Mouse (Mus musculus) CD8-positive naive resting alpha-beta T cell, adult 2 months (primary cell): ENCODE measurements around the gene Limk1.

Source experiments
- DNase-seq, 2 experiments: peaks; one replicate each; pipeline ENCODE4 v3.0.0; 2022; ENCODE audit warnings: low read depth in 2 of 2, low spot score in 2 of 2

The Limk1 gene

DNA sequence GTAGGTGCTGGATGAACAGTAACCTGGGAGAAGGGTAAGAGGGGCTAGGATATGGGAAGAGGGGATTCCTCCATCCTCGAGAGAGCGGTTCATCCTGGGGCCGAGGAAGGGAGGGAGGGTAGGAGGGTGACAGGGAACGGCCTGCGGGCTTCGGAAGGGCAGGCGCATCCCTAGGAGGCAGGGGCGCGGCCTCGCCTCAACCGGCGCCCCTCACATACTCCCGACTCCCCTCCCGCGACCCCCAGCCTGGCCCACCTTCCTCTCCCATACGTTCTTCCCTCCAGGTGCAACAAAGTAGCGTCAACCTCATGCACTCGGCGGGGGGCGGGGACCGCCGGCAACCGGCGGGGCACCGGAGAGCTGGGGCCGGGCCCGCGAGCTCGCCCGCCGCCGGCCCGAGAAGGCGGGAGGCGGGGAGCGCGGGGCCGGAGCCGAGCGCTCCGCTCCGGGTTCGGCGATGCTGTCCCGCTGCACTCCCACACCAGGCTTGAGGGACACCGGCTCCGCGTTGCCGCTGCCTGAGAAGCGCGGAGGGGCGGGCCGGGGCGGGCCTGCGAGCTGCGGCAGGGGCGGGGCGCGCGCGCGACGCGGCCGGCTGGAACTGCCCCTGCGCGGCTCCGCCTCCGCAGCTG is at the start of gene Limk1:
TSS of gene Limk1 (minus strand) at position 513 of the 632 bp plus-strand sequence.
- no peak for DNase-seq

DNA sequence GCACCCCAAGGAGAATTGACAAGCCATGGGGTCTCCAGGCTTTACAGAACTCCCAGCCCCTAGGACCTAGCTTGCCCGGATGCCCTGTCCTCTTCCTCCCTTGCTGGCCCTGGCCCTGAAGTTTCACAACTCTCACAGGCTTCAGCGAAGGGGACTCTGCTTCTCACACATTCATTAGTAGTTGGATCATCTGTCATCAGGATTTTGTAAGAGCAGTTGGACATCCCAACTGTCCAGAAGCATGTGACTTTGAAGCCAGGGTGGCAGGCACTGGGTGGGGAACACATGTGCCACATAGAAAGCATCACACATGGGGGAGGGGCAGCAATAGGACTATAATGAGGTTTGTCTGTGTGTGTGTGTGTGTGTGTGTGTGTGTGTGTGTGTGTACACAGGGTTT is 46.5 kb upstream of the Limk1 start:
- DNase-seq: no peak

DNA sequence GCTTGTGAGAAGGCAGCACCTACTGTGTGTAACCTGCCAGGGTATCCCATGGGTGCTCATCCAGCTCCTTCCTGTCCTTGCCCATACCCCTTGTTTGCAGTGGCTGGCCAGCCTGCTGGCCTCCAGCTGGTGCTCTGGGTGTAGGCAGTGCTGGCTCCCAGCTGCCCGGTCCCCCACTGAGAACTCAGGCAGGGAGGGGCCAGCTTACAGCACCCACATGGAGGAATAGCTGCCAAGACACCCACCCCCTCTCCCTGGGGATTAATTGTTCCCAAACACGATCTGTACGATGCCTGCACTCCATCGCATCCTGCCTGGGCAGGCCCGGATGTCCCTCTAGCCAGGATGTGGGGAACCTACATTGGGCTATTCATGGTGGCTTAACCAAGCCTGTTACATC is 45.7 kb upstream of the Limk1 start:
- no peak for DNase-seq

DNA sequence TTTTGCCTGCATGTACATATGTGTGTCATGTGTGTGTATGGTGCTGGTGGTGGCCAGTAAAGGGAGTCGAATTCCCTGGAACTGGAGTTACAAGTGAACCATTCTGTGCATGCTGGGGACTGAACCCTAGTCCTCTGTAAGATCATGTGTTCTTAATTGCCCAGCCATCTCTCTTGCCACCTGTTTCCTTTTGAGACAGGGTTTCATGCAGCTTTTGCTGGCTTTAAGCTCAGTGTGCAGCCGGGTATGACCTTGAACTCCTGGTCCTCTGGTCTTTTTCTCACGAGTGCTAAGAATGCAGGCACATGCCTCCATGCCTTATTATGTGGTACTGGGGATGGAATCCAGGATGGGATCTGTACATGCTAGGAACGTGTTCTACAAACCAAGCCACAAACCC is 44.8 kb upstream of the Limk1 start:
- DNase-seq: no peak

DNA sequence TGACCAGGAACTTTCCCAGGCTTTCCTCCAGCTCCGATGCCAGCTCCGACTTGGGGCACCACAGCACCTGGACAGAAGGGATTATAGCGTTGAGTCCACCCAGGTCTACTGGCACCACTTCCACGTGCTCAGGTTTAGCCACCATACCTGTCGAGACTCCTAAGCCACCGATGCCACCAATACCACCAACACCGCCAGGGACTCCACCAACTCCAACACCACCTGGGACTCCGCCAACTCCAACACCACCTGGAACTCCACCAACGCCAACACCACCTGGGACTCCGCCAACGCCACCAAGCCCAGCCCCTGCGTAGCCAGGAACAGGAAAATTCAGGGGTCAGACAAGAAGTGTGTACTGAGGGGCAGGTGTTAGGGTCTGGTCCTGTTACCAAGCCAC is 40.7 kb upstream of the Limk1 start:
- no peak for DNase-seq

DNA sequence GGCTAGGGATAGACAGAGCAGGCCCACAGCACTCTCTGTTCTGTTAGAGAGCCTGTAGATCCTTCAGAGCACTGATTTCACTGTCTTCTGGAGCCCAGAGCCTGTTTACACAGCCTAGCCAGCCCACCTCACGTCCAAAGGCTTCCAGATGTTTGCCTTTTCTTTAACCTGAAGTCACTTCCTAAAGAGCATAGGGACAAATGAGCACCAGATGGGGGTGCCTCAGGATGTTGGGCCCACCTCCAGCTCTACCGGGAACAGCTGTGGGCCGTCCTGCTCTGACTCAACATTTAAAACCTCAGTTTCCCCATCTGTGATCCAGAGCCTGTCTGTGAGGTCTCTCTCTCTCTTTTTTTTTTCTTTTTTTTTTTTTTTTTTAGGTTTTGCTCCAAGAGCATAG is 40.1 kb upstream of the Limk1 start:
- DNase-seq: no peak

DNA sequence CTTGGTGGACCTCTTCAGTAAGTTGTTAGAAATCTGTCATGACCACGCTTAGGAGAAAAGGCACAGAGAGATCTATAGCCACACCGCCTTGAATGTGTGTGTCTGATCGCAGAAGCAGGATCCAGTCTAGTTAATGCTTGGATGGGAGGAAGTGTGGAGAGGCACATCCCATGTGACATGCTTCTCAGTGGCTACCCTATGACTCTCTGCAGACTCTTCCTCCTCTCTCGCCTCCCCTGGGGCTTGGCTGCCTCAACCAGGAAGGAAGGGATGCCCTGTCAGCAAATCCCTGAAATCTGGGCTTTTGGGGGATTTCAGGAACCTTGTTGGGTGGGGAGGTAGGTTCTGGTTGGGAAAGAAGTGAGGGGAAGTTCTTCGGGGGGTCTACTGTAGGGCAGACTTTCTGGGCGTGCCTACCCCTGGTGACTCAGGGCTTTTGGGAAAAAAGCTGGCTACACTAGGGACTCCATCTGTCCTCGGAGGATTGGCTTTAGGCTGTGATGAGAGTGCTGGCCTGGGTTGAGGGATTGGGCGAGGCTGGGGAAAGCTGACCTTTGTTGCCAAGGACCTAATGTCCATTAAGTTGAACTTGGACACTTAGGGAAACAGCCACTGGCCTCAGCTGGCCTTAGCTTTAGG is 38.7 kb upstream of the Limk1 start:
- no peak for DNase-seq

DNA sequence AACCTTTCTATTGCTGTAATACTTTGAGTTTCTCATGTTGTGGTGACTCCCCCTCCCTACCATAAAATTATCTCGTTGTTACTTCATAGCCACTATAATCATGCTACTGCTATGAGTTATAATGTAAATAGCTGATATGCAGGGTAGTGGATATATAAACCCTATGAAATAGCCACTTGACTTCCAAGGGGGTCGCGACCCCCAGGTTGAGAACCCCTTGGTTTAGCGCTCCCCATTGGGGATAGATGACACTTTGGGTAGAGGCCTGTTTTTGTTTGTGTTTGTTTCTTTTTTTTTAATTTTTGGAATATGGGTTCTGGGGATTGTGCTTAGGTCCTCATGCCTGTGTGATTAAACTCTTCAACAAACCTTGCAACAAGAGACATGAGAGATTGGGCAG is 36.9 kb upstream of the Limk1 start:
- no peak for DNase-seq

DNA sequence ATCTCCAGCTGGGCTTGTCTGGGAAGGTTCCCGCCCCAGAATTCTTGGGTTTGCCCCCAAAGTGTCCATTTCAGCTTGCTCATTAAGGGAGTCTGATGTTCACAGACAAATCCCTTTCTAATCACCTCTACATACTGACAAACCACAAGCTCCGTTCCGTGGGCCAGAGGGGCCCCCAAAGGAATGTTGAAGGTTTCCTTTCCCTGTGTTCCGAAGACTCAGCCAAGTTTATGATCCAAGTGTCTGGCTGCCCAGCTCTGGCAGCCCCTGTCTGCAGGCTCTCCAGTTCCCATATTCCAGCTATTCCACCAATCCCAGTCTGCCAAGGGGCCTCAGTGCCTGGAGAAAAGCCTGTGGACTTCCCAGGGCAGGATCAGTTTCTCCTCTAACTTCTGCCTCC is 31.7 kb upstream of the Limk1 start:
- no peak for DNase-seq

DNA sequence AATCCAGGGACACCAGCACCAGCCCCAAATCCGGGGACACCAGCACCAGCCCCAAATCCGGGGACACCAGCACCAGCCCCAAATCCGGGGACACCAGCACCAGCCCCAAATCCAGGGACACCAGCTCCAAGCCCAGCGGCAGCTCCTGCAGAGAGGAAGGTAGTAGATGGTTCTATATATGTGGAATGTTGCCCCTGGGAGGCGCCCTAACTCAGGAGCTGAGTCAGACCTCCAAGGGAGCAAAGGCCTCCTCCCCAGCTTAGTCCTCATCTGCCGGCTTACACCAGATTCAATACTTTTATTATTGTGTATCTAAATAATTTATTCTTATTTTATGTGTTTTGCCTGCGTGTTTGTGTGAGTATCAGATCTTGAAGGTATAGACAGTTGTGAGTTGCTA is 22.7 kb upstream of the Limk1 start:
- no peak for DNase-seq

DNA sequence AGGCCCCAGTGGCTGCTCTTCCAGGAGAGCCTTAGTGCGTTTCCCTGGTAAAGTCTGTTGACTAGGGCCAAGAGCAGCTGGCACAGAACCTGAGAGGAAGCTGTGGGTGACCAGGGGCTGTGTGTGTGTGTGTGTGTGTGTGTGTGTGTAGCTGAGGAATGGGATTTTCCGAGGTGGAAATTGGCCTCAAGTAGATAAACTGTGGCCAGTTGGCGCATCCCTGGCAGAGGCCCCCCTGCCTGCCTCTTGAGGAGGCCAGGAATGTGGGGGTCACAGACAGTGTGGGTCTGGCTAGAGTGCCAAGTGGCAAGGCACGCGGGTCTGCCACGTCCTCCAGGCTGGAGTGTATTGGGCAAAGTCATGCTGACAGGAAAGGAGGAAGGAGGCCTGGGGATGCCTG is 20.9 kb upstream of the Limk1 start:
- no peak for DNase-seq

DNA sequence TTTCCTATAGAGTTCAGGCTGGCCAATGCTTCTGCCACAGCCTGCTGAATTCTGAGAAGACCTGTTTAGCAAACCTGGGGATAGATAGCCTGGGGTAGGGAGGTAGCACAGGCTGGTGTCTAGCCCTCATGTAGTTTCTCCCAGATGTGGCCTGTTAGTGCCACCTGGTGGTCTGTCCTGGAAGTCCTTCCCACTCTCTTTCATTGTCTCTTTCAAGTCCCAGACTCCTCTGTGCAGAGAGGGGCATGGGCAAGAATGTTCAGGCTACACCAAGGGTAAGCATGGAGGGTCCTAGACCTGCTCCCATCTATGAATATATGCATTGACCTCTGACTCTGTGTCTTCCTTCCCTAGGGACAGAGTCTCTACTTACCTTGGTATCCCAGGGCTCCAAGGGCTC is 15.8 kb upstream of the Limk1 start:
- peak; percentile 74 to 86 for DNase-seq

DNA sequence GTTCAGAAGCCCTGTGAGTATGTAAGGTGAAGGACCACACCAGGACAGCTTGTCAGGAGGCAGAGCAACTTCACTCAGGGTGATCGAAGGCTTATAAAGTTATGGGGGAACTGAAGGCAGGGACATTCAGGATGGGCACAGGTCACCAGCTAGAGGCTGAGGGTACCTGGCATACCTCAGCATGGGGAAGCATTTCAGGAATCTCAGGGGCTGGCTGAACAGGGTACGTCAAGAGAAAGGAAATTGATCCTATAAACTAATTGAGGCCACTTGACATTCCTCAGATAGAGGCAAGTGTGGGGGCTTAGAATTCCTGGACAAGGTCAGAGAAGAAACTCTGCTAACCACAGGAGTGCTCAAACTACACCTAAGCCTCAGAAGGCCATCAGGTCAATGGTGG is 7.1 kb upstream of the Limk1 start:
- no peak for DNase-seq

DNA sequence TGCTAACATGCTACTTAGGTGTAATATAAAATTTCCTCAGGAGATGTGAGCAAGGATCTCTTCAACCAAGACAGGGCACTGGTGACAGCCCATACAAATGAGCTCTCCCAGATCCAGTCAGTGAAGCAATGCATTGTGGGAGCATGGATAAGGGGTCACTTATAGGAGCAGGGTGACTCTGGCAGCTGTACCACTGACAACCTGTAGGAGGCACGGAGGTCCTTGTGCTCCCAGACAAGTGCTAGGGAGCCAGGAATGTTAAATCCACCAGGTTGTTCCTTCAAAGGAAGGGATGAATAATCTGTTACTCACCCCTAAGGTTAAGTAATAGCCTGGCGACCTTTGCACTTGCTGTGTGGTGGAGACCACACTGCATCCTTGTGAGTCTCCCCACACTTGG is 6.7 kb upstream of the Limk1 start:
- no peak for DNase-seq

DNA sequence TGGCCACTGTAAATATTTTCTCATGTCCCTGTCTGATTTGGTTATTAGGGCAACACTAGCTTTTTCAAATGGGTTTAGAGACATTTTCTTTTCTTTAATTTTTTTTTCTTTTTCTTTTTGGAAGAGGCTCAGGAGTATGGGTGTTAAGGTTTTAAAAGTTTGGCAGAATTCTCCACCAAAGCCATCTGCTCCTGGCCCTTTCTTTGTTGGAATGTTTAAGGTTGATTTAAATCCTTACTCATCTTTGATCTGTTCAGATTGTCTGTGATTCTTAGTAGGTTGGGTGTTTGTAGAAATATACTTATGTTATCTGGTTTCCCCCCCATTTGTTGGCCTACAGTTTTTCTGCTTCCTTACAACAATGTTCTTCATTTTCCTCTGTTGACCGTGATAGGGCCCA is 4.3 kb upstream of the Limk1 start:
- no peak for DNase-seq

DNA sequence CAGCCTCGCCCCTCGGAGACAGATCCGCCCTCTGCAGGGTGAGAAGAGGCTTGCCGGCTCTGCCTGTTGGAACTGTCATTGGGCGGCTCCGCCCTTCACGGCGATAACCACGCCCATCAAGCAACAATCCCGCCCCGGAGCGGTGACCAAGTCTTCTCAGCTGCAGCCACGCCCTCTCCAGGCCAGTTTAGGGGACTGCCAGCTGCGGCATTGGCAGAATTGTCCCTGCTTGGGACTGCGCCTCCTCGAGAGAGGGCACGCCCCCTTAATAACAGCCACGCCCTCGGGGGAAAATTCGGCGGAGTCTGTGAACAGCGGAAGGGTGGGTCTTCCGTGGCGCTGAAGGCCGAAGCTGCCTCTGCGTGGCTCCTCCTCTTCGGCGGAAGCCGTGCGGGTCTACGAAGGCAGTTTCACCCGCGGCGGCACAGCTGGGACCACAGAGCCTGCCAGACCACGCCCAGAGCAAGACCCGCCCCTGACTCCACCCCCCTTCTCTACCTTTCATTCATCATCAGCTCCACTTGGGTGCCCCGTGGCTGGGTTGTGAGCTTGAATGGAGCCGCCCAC is 403 bp upstream of the Limk1 start:
- peak; percentile 99 for DNase-seq

DNA sequence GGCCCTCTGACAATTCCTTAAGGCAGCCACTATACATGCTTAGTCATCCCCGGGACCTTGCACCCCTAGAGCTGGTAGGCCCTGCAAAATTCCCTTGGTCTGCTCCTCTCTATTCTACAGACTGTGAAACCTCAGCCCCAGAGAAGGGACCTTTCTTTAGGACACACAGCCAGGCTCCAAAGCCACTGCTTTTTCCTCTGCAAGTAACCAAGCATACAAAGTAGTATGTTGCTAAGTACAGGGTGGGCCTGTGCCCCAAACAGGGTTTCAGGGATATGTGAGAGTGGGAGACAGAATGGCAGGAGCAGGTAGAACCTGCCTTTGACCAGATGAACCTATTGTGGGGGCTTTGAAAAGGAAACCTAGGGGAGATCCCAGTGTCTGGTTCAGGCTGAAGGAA is 1.2 kb downstream of the Limk1 start:
- DNase-seq: no peak

DNA sequence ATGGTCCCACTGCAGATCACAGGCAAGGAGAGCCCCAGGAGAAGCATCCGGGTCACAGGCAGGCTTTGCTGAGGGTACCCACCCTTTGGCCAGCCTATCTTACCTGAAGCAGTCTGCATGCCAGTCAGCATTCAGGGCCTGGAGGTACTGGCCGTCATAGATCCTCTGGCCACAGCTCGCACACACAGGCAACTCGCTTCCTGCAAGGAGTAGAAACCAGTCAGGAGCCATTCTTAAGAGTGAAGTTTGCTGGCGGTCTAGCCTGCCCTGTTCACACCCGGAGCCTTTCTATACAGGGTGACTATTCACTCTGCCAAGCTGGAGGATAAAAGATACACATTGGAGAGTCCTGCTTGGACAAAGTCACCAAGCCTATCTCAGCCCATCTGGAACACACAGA is 1.9 kb downstream of the Limk1 start:
- no peak for DNase-seq

DNA sequence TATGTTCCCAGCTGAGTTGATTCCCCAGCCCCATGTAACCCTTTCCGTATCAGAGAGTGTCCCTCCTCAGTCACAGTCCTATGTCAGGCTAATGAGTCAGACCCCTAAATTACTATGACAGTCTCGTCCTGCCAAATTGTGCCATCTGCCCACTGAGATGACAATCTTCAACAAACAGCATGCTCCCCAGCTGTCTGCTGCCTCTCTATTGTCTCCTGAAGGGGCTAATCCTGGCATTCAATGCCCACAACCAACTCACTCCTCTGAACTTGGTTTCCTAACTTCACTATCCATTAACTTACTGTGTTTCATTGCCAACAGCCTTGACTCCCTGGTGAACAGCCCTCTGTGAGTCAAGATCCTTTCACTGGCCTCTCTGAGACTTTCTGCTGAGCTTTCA is 4.0 kb downstream of the Limk1 start:
- DNase-seq: no peak

DNA sequence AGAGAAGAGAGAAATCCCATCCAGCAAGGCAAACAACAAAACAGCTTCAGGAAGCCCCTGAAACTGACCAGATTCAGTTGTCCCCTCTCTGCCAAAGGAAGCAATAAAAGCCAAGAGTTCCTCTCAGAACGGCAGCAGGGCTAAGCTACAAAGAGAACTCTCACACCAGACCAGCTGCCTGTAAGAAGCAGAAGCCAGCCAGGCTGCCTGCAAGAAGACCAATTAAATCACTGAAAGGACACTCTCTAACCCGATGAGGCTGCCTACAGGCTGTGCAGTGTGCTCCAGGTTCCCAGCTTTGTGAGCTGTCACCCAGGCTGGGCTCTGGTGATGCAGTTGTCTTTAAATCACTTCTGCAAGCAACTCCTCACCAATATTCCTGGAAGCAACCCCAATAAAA is 4.6 kb downstream of the Limk1 start:
- DNase-seq: no peak

DNA sequence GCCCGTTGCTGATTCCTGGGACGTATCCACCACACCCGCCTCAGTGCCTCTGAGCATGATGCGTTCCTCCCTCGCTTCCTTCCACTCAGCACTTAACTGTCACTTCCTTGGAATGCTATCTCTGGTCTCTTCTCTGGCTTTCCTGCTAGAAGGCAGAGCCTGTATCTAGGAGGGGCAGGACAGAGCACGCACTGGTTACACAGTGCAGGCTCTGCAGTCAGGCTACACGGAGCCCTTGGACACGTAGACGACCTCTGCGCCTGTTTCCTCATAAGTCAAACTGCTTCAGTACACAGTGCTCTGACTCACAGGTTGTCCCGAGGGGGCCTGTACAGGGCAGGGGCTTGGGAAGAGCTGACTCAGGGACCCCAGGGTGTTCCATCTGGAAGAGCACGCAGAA is 8.2 kb downstream of the Limk1 start:
- no peak for DNase-seq

DNA sequence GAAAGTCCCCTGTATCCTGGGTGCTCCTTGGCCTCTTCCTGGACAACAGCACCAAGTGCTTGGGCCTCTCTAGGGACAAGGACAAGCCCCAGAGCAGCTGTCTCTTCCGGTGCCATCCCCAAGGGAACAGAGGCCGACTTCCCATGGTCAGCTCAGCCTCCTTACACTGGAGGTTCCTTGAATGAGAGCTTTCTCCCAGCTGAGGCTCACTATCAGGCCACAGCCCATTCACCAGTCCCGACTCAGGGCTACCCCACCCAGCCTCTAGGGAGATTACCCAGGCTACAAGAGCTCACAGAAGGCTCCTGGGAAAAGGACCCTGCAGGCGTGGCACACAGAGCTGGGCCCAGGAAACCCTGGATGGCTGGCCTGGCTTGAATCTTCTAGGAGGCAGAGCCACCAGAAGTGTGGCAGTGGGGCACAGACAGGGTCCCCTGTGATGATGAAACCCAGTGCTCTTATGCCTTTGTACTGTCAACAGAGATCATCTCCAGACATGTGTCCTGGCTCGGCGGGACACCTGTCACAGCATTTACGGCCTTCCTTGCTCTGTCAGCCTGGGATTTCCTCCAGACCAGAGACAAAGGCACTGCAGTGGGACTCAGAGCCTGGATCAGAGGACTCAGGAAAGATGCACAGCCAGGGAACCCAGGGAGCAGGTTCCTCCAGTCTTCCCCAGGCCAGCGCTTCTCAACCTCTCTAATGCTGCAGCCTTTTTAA is 9.4 kb downstream of the Limk1 start:
- DNase-seq: no peak
